Mouse (Mus musculus): Measurements from ENCODE around the gene Gsk3b. TPM values are rescaled to one million over a fixed set of nuclear protein-coding genes. Genes with fewer than 3 reads are reported as not detected.

Gene Gsk3b
- polyA plus RNA-seq, 1 experiment from 2014 or later: 120 TPM

DNA sequence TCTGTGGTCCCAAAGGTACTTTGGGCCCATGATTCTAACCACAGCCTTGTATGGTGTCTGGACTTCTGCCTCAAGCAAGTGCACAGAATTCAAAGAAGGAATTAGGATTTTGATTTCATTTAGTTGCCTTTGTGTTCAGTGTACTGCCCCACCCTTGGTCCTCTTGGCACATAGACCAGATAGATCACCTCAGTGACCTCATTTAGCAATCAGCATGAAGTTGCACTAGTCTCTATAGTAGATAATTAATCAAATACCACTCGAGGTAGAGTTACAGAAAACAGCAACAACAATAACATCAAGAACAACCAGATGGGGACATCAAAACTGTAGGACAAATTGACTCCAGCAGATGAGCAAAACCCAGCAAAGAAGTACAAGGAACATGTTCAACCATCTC, 8.6 kb upstream of the Gsk3b start:
- no peak overlapping the region for H3K9ac ChIP-seq (ENCODE audit: low read length)
- ATAC-seq (ENCODE audit: low FRiP score): no peak

DNA sequence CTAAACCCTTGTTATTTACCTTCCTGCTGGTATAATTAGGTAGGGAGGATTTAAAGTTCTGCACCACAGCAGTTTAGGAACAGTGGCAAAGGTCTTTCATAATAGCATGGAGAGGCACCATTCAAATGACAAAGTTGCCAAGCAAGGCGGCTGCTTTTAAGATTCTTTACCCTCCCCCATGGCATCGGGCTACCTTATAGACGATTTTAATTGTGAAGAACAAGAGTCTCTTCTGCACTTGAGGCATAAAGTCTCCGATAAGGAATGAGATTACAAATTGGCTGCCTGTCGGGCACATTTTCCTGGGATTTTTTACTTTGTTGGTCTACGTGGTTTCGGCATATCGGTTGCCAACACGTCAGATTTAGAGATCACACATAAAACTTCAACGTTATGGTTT, 1.6 kb upstream of the Gsk3b start:
- Histone ChIP-seq H3K9ac (ENCODE audit: low read length) (peak overlapping the region; percentile 92), H3K9me3 (ENCODE audit: control insufficient read depth, low read length) (no peaks in the 10 kb centered on the region), H3K27me3 (ENCODE audit: control insufficient read depth, insufficient read depth, low read length) (no peaks in the 10 kb centered on the region), H3K4me3 (ENCODE audit: low read depth, low read length) (peak overlapping the region; percentile 50), H3K4me1 (ENCODE audit: control insufficient read depth, insufficient read depth, low read length) (peaks cover 5% of the 10 kb centered on the region), H3K27ac (ENCODE audit: low read depth, low read length) (peak overlapping the region; percentile 100), H3K4me2 (peak overlapping the region; percentile 62), H3K36me3 (ENCODE audit: control insufficient read depth, insufficient read depth, low read length) (no peaks in the 10 kb centered on the region)
- ATAC-seq (ENCODE audit: low FRiP score) (no peak), DNase-seq (ENCODE audit: low spot score, missing footprints) (peak; percentile 91)
- WGBS: 33% methylated on average over 10 of the region's 10 CpGs

More for the DNA sequence above, 8.6 kb upstream of the Gsk3b start:
- no peak overlapping the region for H3K4me2 ChIP-seq
- H3K4me1 ChIP-seq (ENCODE audit: control insufficient read depth, insufficient read depth, low read length): no peaks in the 10 kb centered on the region
- no peak for DNase-seq (ENCODE audit: low spot score, missing footprints)
- H3K27ac ChIP-seq (ENCODE audit: low read depth, low read length): no peak overlapping the region
- 74% methylated on average over 1 of the region's 1 CpGs for WGBS
- no peaks in the 10 kb centered on the region for H3K36me3 ChIP-seq (ENCODE audit: control insufficient read depth, insufficient read depth, low read length)
- no peaks in the 10 kb centered on the region for H3K27me3 ChIP-seq (ENCODE audit: control insufficient read depth, insufficient read depth, low read length)
- no peaks in the 10 kb centered on the region for H3K9me3 ChIP-seq (ENCODE audit: control insufficient read depth, low read length)
- no peak overlapping the region for H3K4me3 ChIP-seq (ENCODE audit: low read depth, low read length)

DNA sequence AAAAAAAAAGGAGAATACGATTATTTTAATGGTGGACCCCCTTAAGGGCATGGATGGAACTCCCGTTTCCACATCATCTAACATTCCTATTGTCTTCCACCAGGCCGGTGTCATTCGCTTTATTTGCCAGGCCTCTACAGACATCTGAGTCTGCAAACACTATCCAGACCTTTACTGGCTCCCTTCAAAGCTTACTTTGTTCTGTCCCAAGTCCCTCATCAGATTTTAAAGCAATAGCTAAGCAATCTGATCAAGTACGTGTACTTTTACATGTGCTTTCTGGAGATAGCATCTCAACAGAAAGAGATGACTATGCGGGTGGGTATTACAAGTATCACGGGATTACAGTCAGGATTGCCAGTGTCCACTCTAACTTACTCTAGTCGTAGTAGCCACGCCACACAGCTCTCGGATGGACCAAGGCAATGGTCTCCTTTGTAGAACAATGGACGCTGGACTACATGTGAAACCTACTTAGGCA, 1.1 kb upstream of the Gsk3b start:
- Histone ChIP-seq H3K9ac (ENCODE audit: low read length) (peak overlapping the region; percentile 92), H3K27me3 (ENCODE audit: control insufficient read depth, insufficient read depth, low read length) (no peaks in the 10 kb centered on the region), H3K27ac (ENCODE audit: low read depth, low read length) (peak overlapping the region; percentile 100), H3K4me2 (peak overlapping the region; percentile 62), H3K9me3 (ENCODE audit: control insufficient read depth, low read length) (no peaks in the 10 kb centered on the region), H3K4me3 (ENCODE audit: low read depth, low read length) (peak overlapping the region; percentile 50), H3K4me1 (ENCODE audit: control insufficient read depth, insufficient read depth, low read length) (peaks cover 7% of the 10 kb centered on the region), H3K36me3 (ENCODE audit: control insufficient read depth, insufficient read depth, low read length) (no peaks in the 10 kb centered on the region)
- ATAC-seq (ENCODE audit: low FRiP score) (0 out of 2 replicates have a peak, but pooled peaks have one; percentile 0), DNase-seq (ENCODE audit: low spot score, missing footprints) (peak; percentile 98)
- 6% methylated on average over 11 of the region's 11 CpGs for WGBS

DNA sequence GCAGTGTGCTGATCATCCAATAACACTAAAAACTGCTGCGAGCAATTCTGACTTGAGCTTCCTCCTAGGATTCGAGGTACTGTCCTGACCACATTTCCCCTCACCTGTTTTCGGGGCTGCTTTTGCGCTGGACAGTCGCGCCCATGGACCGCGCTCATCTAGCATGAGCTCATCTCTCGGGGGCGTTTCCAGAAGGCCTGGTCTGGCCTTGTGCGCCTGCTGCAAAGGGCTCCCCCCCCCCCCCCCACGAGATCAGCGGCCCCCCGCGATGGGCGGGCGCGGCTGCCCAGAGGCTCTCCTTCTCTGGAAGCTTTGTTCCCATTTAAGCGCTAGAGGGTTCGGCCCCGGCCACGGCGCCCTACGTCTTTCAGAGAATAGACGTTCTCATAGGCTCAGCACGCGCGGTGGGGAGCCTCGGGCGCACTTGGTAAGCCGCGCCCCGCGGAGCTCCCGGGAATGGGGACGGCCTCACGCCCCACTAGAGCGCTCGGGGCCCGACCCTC, 624 bp upstream of the Gsk3b start:
- WGBS: under 1% methylated on average over 36 of the region's 40 CpGs
- no peak for ATAC-seq (ENCODE audit: low FRiP score)
- Histone ChIP-seq H3K36me3 (ENCODE audit: control insufficient read depth, insufficient read depth, low read length) (no peaks in the 10 kb centered on the region), H3K4me1 (ENCODE audit: control insufficient read depth, insufficient read depth, low read length) (peaks cover 12% of the 10 kb centered on the region), H3K27me3 (ENCODE audit: control insufficient read depth, insufficient read depth, low read length) (no peaks in the 10 kb centered on the region), H3K4me3 (ENCODE audit: low read depth, low read length) (peak overlapping the region; percentile 50), H3K4me2 (peak overlapping the region; percentile 62), H3K27ac (ENCODE audit: low read depth, low read length) (peak overlapping the region; percentile 100), H3K9ac (ENCODE audit: low read length) (peak overlapping the region; percentile 92), H3K9me3 (ENCODE audit: control insufficient read depth, low read length) (no peaks in the 10 kb centered on the region)
- peak; percentile 99 for DNase-seq (ENCODE audit: low spot score, missing footprints)

DNA sequence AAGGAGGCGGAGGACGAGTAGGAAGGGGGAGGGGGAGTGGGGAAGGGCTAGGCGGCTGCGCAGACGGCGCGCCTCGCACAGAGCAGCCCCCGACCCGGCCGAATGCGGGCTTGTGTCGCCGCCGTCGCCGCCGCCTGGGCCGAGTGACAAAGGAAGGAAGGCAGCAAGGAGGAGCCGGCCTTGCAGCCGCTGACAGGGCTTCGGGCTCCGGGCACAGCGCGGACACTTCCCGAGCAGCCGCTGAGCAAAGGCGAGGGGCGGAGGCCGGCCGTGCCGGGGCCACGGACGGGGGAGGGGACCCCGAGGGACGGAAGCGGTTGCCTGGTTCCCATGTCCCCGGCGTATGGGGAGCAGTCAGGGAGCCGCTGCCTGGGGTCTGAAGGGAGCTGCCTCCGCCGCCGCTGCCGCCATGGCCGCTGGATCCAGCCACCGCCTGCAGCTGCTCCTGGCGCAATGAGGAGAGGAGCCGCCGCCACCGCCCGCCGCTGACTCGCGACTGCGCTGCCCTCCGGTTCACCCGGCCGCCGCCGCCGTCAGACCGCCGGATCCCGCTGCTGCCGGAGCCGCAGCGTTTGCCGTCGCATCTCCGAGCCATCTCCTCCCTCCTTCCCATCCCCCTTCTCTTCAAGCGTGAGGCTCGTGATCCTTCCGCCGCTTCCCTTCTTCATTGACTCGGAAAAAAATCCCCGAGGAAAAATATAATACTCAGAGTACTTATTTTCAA, 808 bp downstream of the Gsk3b start:
- Histone ChIP-seq H3K4me3 (ENCODE audit: low read depth, low read length) (peak overlapping the region; percentile 98), H3K27me3 (ENCODE audit: control insufficient read depth, insufficient read depth, low read length) (no peaks in the 10 kb centered on the region), H3K27ac (ENCODE audit: low read depth, low read length) (peak overlapping the region; percentile 100), H3K9ac (ENCODE audit: low read length) (peak overlapping the region; percentile 99), H3K36me3 (ENCODE audit: control insufficient read depth, insufficient read depth, low read length) (no peaks in the 10 kb centered on the region), H3K9me3 (ENCODE audit: control insufficient read depth, low read length) (no peaks in the 10 kb centered on the region), H3K4me1 (ENCODE audit: control insufficient read depth, insufficient read depth, low read length) (peaks cover 18% of the 10 kb centered on the region), H3K4me2 (peak overlapping the region; percentile 89)
- ATAC-seq (ENCODE audit: low FRiP score) (no peak), DNase-seq (ENCODE audit: low spot score, missing footprints) (no peak)
- WGBS: under 1% methylated on average over 59 of the region's 76 CpGs

DNA sequence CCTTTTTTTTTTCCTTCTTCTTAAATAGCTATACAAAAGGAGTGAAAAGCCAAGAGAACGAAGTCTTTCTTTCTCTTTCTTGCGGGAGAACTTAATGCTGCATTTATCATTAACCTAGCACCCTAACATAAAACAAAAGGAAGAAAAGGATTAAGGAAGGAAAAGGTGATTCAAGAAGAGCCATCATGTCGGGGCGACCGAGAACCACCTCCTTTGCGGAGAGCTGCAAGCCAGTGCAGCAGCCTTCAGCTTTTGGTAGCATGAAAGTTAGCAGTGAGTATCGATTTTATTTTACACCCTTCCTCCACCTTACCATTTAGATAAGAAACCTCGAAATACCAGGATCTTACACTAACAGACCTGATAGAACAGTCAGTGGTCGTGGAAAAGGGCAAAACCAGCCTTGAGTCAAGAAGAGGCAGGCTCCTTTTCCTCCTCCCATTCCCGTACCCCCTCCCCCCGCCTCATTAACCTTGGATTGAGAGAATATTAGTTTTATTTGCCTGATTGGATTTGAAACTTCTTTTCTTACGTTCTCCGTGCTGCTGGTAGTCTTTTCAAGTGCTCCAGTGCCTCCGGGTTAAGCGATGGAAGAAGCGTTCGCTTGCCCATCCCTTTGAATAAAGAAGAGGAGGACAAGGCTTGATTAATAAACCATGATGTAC, 1.7 kb downstream of the Gsk3b start:
- no peaks in the 10 kb centered on the region for H3K27me3 ChIP-seq (ENCODE audit: control insufficient read depth, insufficient read depth, low read length)
- H3K9me3 ChIP-seq (ENCODE audit: control insufficient read depth, low read length): no peaks in the 10 kb centered on the region
- peak overlapping the region; percentile 99 for H3K9ac ChIP-seq (ENCODE audit: low read length)
- peak overlapping the region; percentile 98 for H3K4me3 ChIP-seq (ENCODE audit: low read depth, low read length)
- ATAC-seq (ENCODE audit: low FRiP score): no peak
- H3K4me1 ChIP-seq (ENCODE audit: control insufficient read depth, insufficient read depth, low read length): peaks cover 19% of the 10 kb centered on the region
- H3K4me2 ChIP-seq: peak overlapping the region; percentile 89
- no peaks in the 10 kb centered on the region for H3K36me3 ChIP-seq (ENCODE audit: control insufficient read depth, insufficient read depth, low read length)
- H3K27ac ChIP-seq (ENCODE audit: low read depth, low read length): peak overlapping the region; percentile 100
- DNase-seq (ENCODE audit: low spot score, missing footprints): peak; percentile 94
- WGBS: under 1% methylated on average over 17 of the region's 17 CpGs

DNA sequence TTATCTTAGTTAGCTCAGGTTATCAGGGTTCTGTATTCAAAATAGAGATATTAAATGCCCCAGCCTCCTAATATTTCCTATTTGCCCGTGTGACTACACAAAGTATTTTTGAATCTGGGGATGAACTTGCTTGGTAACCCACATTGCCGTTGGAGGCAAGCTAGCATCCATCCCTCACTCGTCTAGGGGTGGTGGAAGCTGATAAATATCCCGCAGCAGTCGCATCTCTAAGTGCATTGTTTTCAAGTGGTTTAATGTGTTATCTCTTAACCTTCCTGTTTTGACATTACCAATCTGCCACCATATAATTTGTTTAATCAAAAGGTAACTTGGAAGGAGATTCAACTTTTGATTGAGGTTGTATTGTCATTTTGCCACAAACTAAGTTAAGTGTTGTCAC, 2.2 kb downstream of the Gsk3b start:
- H3K4me1 ChIP-seq (ENCODE audit: control insufficient read depth, insufficient read depth, low read length): peaks cover 22% of the 10 kb centered on the region
- no peak for DNase-seq (ENCODE audit: low spot score, missing footprints)
- H3K9me3 ChIP-seq (ENCODE audit: control insufficient read depth, low read length): no peaks in the 10 kb centered on the region
- peak overlapping the region; percentile 99 for H3K9ac ChIP-seq (ENCODE audit: low read length)
- H3K27ac ChIP-seq (ENCODE audit: low read depth, low read length): no peak overlapping the region
- H3K27me3 ChIP-seq (ENCODE audit: control insufficient read depth, insufficient read depth, low read length): no peaks in the 10 kb centered on the region
- peak overlapping the region; percentile 89 for H3K4me2 ChIP-seq
- 0% methylated on average over 5 of the region's 5 CpGs for WGBS
- H3K4me3 ChIP-seq (ENCODE audit: low read depth, low read length): peak overlapping the region; percentile 98
- no peak for ATAC-seq (ENCODE audit: low FRiP score)
- no peaks in the 10 kb centered on the region for H3K36me3 ChIP-seq (ENCODE audit: control insufficient read depth, insufficient read depth, low read length)

DNA sequence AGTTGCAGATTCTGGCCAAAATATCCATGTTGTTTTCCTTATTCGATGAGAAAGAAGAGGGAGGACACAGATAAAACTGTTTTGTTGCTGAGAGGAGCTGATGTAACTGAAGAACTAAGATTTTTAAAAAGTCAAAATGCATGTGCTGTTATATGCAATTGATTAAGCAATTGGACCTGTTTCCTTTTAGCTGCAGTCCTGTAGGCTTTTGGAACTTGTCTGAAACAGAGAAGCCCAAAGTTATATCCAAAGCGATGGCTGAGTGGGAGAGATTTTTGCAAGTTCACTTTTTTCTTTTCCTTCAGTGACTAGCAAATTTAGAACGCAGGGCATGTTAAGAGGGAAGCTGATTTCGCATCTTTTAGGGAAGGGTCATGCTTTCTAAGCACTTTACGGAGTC, 2.9 kb downstream of the Gsk3b start:
- ATAC-seq (ENCODE audit: low FRiP score): no peak
- Histone ChIP-seq H3K9me3 (ENCODE audit: control insufficient read depth, low read length) (no peaks in the 10 kb centered on the region), H3K4me3 (ENCODE audit: low read depth, low read length) (peak overlapping the region; percentile 98), H3K27ac (ENCODE audit: low read depth, low read length) (no peak overlapping the region), H3K9ac (ENCODE audit: low read length) (peak overlapping the region; percentile 63), H3K36me3 (ENCODE audit: control insufficient read depth, insufficient read depth, low read length) (no peaks in the 10 kb centered on the region), H3K4me1 (ENCODE audit: control insufficient read depth, insufficient read depth, low read length) (peaks cover 18% of the 10 kb centered on the region), H3K27me3 (ENCODE audit: control insufficient read depth, insufficient read depth, low read length) (no peaks in the 10 kb centered on the region), H3K4me2 (peak overlapping the region; percentile 89)
- peak; percentile 88 for DNase-seq (ENCODE audit: low spot score, missing footprints)
- WGBS: 26% methylated on average over 5 of the region's 5 CpGs

DNA sequence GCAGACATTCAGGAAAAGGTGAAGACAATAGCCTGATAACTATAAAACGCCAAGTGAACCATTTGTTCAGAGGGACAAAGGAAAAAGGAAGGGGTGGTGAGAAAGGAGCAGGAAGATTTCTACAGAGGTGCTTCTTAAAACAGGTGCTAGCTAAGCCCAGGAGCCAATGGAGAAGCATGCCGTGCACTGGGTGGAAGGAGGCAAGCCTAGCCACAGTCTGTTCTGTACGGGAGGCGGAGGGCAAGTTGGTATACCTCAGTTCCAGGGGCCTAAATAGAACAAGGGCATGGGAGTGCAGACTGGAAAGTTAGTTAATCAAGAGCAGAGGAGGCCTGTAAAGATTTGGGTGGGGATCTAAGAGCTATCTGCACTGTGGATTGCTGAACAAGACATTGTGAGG, 3.8 kb downstream of the Gsk3b start:
- H3K4me3 ChIP-seq (ENCODE audit: low read depth, low read length): peak overlapping the region; percentile 54
- no peaks in the 10 kb centered on the region for H3K9me3 ChIP-seq (ENCODE audit: control insufficient read depth, low read length)
- peaks cover 19% of the 10 kb centered on the region for H3K4me1 ChIP-seq (ENCODE audit: control insufficient read depth, insufficient read depth, low read length)
- peak overlapping the region; percentile 61 for H3K9ac ChIP-seq (ENCODE audit: low read length)
- no peak overlapping the region for H3K27ac ChIP-seq (ENCODE audit: low read depth, low read length)
- H3K4me2 ChIP-seq: peak overlapping the region; percentile 89
- ATAC-seq (ENCODE audit: low FRiP score) (no peak), DNase-seq (ENCODE audit: low spot score, missing footprints) (peak; percentile 88)
- WGBS: 8% methylated on average over 4 of the region's 4 CpGs
- no peaks in the 10 kb centered on the region for H3K36me3 ChIP-seq (ENCODE audit: control insufficient read depth, insufficient read depth, low read length)
- H3K27me3 ChIP-seq (ENCODE audit: control insufficient read depth, insufficient read depth, low read length): no peaks in the 10 kb centered on the region

All from midbrain, embryonic 11.5 days (tissue).